Mouse (Mus musculus) bone marrow macrophage, adult 2 months (primary cell): ENCODE data around the gene Hltf. TPM values are rescaled to one million over a fixed set of nuclear protein-coding genes. Genes with fewer than 3 reads are reported as not detected.
A peak's percentile ranks its signal among the peaks of the same experiment; 100 is the strongest.
"Not testable (repeated sequence)": the region's sequence is repeated elsewhere in the genome, so short reads cannot be mapped to it uniquely, and the experiment has no call there.

Experiments used
- H3K27ac ChIP-seq: 2 replicates; pipeline ENCODE4 v1.5.1; 2012; ENCODE audit warnings: low read depth, low read length; ENCODE audit not compliant: insufficient read depth
- H3K4me1 ChIP-seq: 2 replicates; pipeline ENCODE4 v1.6.1; 2012; ENCODE audit warnings: low read length; ENCODE audit not compliant: control insufficient read depth, insufficient read depth
- H3K4me3 ChIP-seq: 2 replicates; pipeline ENCODE4 v1.5.1; 2012; ENCODE audit warnings: mild to moderate bottlenecking, low read length, moderate library complexity; ENCODE audit not compliant: insufficient read depth
- CTCF ChIP-seq: IDR thresholded peaks from 2 replicates; pipeline ENCODE4 v1.5.1; 2012; ENCODE audit warnings: low read depth, mild to moderate bottlenecking, low read length, moderate library complexity
- POLR2A ChIP-seq: IDR thresholded peaks from 2 replicates; pipeline ENCODE4 v1.6.1; 2012; ENCODE audit warnings: mild to moderate bottlenecking, low read depth, low read length, borderline replicate concordance
- polyA plus RNA-seq: library from polyadenylated mRNA; stranded (reverse); fragments of >200 nt; gene quantifications from 2 replicates; pipeline ENCODE4 v1.2.4, GENCODE M21; 2012; ENCODE audit not compliant: missing spikeins, insufficient read depth, insufficient read length

Hltf gene
- polyA plus RNA-seq, 1 experiment = 43.6 TPM

DNA sequence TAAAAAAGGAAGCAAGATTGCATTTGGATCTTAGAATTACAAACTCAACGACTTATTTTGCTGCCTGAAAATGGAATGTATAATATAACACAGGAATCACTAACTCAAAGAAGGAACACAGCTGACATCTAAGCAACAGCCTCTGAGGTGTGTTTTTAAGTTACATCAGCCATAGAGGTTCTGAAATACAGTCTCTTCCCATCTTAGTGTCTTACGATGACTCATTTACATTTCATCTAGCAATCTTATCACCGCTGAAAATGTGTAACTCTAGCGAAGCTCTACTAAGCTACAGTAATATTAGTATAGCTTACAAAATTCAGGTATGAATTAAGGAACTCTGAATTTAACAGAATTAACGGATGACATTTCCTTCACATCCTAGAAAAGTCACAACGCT is 26.8 kb upstream of the Hltf start:
- TF ChIP-seq POLR2A (no peak), CTCF (no peak)
- Histone ChIP-seq H3K4me3 (no peak overlapping the region), H3K4me1 (peaks cover 41% of the 10 kb centered on the region), H3K27ac (no peak overlapping the region)

GRCm38 (mm10) chr3:20033761-20034718 is 23.6 kb upstream of the Hltf start:
- peak overlapping the region; percentile 94 for H3K4me3 ChIP-seq
- H3K27ac ChIP-seq = peak overlapping the region; percentile 75
- peaks cover 20% of the 10 kb centered on the region for H3K4me1 ChIP-seq
- no peak for TF ChIP-seq POLR2A
- no peak for TF ChIP-seq CTCF

DNA sequence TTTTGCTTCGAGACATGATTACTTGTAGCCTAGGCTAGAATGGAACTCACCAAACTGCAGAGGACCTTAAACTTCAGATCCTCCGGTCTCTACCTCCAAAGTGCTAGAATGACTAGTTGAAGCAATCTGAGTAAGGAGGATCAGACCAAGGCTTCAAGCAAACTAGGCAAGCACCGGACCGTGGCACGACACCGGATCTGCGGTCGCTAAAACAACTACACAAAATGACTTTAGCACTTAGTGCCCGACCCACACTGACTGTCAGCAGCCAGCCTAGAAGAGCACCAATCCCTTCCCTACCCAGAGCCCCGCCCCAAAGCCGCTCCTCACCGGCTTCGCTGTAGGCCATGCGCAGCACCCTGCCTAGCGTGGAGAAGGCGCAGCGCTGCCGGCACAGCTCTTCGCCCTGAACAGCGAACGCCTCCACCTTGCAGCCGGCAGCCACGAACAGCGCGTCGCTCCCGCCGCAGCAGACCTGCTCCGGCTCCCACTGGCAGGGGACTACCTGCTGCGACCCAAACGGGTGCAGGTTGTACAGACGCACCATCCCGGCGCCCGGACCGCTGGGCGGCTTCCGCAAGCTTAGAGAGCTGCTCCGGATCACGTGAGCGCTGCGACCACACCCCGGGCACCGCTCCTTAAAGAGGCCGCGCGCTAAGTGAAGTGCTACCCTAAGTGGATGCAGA is 22.7 kb upstream of the Hltf start, which contains the start of gene Hps3:
Gene Hps3 (minus strand): TSS at position 597 of the 686 bp plus-strand sequence.
- peak within 1 kb of the TSS; percentile 94 for H3K4me3 ChIP-seq
- H3K27ac ChIP-seq = peak within 1 kb of the TSS; percentile 75
- TF ChIP-seq CTCF = no peak
- no peak for TF ChIP-seq POLR2A

DNA sequence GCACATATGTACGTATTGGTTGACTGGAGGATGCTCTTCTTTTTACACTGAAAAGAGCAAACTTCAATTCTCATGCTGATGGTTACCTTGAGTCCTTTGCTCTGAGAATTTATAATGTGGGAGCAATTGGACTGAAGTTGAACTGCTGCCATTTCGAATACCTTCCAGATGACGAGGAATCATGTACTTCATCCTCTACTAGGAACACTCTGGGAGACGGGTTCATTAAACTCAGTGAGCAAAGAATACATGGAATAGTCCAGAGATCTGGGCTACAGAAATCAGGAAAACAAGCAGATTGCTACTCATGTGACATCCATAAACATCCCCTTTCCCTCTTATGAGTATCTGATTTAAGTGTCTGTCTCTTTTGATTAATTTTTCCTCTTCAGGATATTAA is 21.5 kb upstream of the Hltf start:
- Histone ChIP-seq H3K4me1 (peaks cover 9% of the 10 kb centered on the region), H3K4me3 (no peak overlapping the region), H3K27ac (no peak overlapping the region)
- TF ChIP-seq POLR2A (no peak), CTCF (no peak)

More for the DNA sequence above, 22.7 kb upstream of the Hltf start, which contains the start of gene Hps3:
- peaks cover 15% of the 10 kb centered on the region for H3K4me1 ChIP-seq

DNA sequence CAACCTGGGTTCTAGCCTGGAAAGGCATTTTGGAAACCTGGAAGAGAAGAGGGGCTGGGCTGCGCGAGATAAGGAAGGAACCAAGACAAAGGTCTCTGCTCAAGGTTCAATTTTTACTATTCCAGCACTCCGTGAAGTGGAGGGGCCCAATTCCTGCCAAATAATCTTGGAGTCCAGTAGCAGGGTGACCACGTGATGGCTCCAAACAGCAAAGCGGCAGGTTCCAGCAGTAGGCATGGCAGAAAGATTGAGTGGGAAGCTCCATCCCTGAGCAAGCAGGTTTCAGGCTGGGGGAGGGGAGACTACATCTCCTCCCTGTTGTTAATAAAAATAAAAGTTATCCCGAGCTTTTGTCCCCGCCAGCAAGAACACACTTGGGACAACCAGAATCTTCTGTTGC is 16.1 kb upstream of the Hltf start:
- H3K4me3 ChIP-seq, H3K4me1 ChIP-seq, H3K27ac ChIP-seq: not testable (repeated sequence)

DNA sequence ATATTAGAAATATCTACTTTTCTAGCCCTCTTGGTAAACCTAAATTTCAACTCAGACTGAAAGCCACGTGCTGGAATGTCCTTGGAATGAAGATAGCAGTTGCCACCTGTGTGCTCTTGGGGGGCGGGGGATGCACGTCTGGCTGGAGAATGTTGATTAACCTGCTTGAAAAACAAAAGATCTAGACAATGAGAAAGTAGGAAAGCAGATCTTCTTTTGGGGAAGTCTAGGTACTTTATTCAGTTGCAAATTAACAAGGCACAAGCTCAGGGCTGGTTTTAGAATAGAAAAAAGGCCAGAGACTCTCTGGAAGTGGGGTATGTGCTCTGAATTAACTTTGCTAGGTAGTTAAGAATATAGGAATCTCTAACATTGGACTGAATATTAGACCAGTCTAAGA is 12.9 kb upstream of the Hltf start:
- not testable (repeated sequence) for H3K4me3 ChIP-seq

DNA sequence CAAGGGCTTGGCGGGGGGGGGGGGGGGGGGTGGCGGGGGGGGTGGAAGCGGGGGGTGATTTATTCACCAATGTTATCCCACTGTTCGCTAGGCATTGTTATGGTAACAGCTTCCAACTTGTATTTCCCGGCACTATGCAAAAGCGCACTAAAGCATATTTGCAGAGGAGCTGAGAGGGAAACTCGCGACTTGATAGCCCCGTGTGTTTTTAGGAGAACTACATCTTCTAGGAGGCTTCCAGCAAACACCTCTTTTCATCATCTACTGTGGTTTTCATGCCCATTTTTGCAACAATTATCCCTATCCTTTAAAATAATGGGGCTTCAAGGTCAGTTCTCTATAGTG is 558 bp downstream of the Hltf start:
- Histone ChIP-seq H3K4me1 (peaks cover 4% of the 10 kb centered on the region; the same call in 1 of the 2 replicates), H3K27ac (0 out of 2 replicates have a peak overlapping the region, but pooled peaks have one; percentile 30), H3K4me3 (peak overlapping the region; percentile 100)
- no peak for TF ChIP-seq CTCF
- no peak for TF ChIP-seq POLR2A

More for the DNA sequence above, 12.9 kb upstream of the Hltf start:
- H3K4me1 ChIP-seq, H3K27ac ChIP-seq: not testable (repeated sequence)

DNA sequence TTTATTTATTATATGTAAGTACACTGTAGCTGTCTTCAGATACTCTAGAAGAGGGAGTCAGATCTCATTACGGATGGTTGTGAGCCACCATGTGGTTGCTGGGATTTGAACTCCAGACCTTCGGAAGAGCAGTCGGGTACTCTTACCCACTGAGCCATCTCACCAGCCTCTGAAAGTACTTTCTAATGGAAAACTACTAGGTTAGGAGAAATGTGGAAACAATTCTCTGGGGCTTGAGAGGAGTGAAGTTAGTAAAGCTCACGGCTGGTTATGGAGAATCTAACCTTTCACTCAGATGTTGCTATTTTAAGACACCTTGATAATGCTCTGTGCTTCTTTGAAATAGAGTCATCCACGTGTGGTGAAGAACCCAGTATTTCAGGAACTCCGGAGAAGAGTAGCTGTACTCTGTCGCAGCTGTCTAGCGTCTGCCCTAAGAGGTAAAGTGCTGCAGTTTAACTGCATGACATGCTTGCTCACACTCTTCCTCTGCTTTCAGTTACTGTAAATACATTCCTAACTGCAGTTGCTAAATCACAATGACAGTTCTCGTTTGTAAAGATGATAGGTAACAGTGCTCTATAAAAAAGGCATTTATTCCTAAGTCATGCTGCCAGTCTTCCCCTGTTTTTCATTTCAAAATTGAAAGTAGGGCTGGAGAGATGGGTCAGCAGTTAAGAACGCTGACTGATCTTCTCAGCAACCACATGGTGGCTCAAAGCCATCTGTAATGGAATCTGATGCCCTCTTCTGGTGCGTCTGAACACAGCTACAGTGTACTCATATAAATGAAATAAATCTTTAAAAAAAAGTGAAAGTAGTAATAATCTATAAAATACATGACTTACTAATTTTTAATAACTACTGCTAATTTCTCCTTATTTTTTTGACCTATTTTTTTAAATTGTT is 18.8 kb downstream of the Hltf start:
- no peaks in the 10 kb centered on the region for H3K4me1 ChIP-seq
- peak overlapping the region; percentile 31 for H3K27ac ChIP-seq
- H3K4me3 ChIP-seq = no peak overlapping the region
- TF ChIP-seq CTCF (no peak), POLR2A (no peak)

DNA sequence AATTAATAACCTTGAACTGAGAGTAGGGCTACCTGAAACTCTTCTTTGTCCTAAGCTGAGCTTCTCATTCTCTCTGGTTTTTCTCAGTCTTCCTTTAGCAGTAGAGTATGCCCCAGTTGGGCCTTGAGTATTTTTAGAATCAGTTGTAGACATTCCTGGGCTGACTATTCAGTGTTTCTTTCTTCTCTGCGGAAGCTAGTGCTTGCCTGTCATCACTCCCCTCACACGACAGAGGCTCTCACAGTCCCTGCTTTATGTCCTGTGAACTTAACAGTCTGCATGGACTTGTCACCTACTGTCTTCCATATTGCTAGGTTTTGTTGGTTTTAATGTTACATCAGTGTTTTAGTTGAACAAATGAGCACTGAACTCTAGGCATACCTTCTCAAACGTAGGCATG is 24.6 kb downstream of the Hltf start:
- TF ChIP-seq CTCF (no peak), POLR2A (no peak)

More for the DNA sequence above, 24.6 kb downstream of the Hltf start:
- Histone ChIP-seq H3K4me3 (no peak overlapping the region), H3K4me1 (no peaks in the 10 kb centered on the region), H3K27ac (no peak overlapping the region)
